Mouse (Mus musculus): ENCODE measurements around the gene Mettl26.

DNA sequence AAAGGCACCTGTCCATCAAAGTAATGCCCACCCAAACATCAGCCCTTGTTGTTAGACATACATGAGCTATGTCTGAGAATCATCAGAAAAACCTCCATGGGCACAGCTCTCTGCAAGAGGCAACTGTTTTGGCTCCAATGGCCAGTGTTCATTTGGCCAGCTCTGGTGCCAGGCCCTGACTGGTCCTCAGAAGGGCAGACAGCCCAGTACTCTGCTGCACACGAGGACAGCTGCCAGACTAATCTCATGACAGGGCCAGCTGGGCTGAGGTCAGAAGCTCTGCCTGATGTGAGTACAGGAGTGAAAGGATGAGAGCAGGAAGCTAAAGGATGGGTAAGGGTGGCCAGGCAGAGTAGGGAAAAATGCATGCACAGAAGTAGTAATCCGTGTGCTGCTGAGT lies 50.5 kb downstream of the Mettl26 start:
- TF ChIP-seq CTCF (IDR thresholded peaks at IDR 0.05; ENCODE audit: low read depth) (no peak), EP300 (IDR thresholded peaks at IDR 0.05; ENCODE audit: low read depth) (no peak)

All from liver, embryonic 14.5 days (tissue).